Mouse (Mus musculus) midbrain, postnatal 0 days (tissue): ENCODE results near the gene Elf3. TPM values are rescaled to one million over a fixed set of nuclear protein-coding genes. Genes with fewer than 3 reads are reported as not detected.

Experiments used
- ATAC-seq: fragments of 200-750 bp; cut with Nextera tagmentation; 2 replicates; pipeline ENCODE4 v1.8.0; 2017; ENCODE audit warnings: moderate number of reproducible peaks, mild to moderate bottlenecking, moderate TSS enrichment, moderate library complexity; ENCODE audit not compliant: low FRiP score
- DNase-seq: peaks from one replicate; pipeline ENCODE4 v3.0.0-alpha.2; 2015; ENCODE audit warnings: low spot score
- H3K27ac ChIP-seq: fragments of 300-500 bp; sonication (generic); 2 replicates; pipeline ENCODE4 v1.5.1; 2014; ENCODE audit warnings: low read depth, mild to moderate bottlenecking, low read length, mixed read lengths
- H3K27me3 ChIP-seq: fragments of 300-500 bp; sonication (generic); 2 replicates; pipeline ENCODE4 v1.6.1; 2014; ENCODE audit warnings: low read length, control low read depth, mixed read lengths; ENCODE audit not compliant: insufficient read depth
- H3K36me3 ChIP-seq: fragments of 300-500 bp; sonication (generic); 2 replicates; pipeline ENCODE4 v1.6.1; 2014; ENCODE audit warnings: low read length, control low read depth, mixed read lengths; ENCODE audit not compliant: insufficient read depth
- H3K4me1 ChIP-seq: fragments of 300-500 bp; sonication (generic); 2 replicates; pipeline ENCODE4 v1.6.1; 2014; ENCODE audit warnings: mild to moderate bottlenecking, control low read depth, antibody characterized with exemption, low read length, mixed read lengths; ENCODE audit not compliant: insufficient read depth
- H3K4me2 ChIP-seq: fragments of 300-500 bp; sonication (generic); 2 replicates; pipeline ENCODE4 v1.6.1; 2014; ENCODE audit warnings: low read depth, mild to moderate bottlenecking, low read length, mixed read lengths; ENCODE audit not compliant: poor library complexity, severe bottlenecking
- H3K4me3 ChIP-seq: fragments of 300-500 bp; sonication (generic); 2 replicates; pipeline ENCODE4 v1.5.1; 2014; ENCODE audit warnings: low read depth, mild to moderate bottlenecking, low read length, moderate library complexity
- H3K9ac ChIP-seq: fragments of 300-500 bp; sonication (generic); replicated peaks from 2 replicates; pipeline ENCODE4 v1.6.1; 2014; ENCODE audit warnings: mild to moderate bottlenecking, low read length, moderate library complexity, mixed read lengths; ENCODE audit not compliant: poor library complexity, severe bottlenecking
- H3K9me3 ChIP-seq: fragments of 300-500 bp; sonication (generic); 2 replicates; pipeline ENCODE4 v1.6.1; 2016; ENCODE audit warnings: low read length, control low read depth
- CTCF ChIP-seq: IDR thresholded peaks from 2 replicates; pipeline ENCODE4 v1.5.1; 2016; ENCODE audit warnings: antibody characterized with exemption, mild to moderate bottlenecking
- WGBS: fragments of 180-500 bp; shearing (Covaris S2); extraction: QIAGEN DNeasy Blood & Tissue Kit; methylation state at CpG from one replicate; pipeline ENCODE4 v1.1.7; 2014; 5-methylcytosine and 5-hydroxymethylcytosine counted together
- polyA plus RNA-seq: library from polyadenylated mRNA; unstranded; fragments of >200 nt; fragmentation: Nextera tagmentation; extraction: Ambion mirVana; gene quantifications from 2 replicates; pipeline ENCODE4 v1.2.1, GENCODE M21; 2015
- total RNA-seq: library from RNA; depleted of rRNA; stranded (reverse); fragments of >200 nt; gene quantifications from 2 replicates; pipeline ENCODE4 v1.2.3, GENCODE M21; 2014

The Elf3 gene
- total and polyA plus RNA-seq, 2 experiments from 2014 or later: 0.60 to 0.77 TPM

DNA sequence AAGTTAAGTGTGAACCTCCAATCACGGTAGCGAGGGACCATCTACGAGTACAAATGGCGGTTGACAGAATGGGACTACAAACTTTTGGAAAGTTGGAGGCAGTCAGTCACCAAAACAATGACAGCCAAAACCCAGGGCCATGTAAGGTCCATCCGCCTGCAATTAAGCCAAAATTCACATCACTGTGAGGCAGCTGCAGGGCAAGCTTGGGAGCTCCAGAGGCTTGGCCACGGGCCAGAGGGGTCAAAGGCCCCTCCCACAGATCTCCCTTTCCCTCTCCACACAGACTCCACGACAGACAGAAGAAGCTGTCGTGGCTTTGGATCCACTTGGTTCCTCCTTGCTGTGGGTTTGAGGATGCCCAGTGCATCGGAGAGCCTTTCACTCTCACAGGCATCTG is 4.9 kb upstream of the Elf3 start:
- DNase-seq: no peak
- no peak overlapping the region for H3K4me2 ChIP-seq
- TF ChIP-seq CTCF: no peak
- H3K27ac ChIP-seq: no peak overlapping the region
- peaks cover 48% of the 10 kb centered on the region for H3K36me3 ChIP-seq
- ATAC-seq: no peak
- H3K9ac ChIP-seq: no peak overlapping the region
- no peaks in the 10 kb centered on the region for H3K9me3 ChIP-seq
- H3K4me3 ChIP-seq: no peak overlapping the region
- H3K4me1 ChIP-seq: no peaks in the 10 kb centered on the region
- no peaks in the 10 kb centered on the region for H3K27me3 ChIP-seq
- WGBS: 88% methylated on average over 9 of the region's 9 CpGs

DNA sequence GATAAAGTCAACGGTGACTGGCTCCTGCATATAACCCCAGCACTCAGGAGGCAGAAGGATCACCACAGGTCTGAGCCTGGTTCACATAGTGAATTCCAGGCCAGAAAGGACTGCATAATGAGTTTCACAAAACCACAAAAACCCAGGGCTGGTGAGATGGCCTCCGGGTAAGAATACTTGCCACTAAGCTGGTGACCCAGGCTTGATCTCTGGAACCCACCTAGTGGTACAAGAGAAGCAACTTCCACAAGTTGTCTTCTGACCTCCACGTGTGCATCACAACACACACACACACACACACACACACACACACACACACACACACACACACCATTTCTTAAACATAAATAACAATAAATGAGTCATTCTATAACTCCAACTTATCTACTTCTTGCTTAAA is 4.0 kb upstream of the Elf3 start:
- ATAC-seq (no peak), DNase-seq (no peak)
- Histone ChIP-seq H3K9ac (no peak overlapping the region), H3K4me1 (no peaks in the 10 kb centered on the region), H3K4me2 (no peak overlapping the region), H3K36me3 (peaks cover 42% of the 10 kb centered on the region), H3K27me3 (no peaks in the 10 kb centered on the region), H3K4me3 (no peak overlapping the region), H3K9me3 (no peaks in the 10 kb centered on the region), H3K27ac (no peak overlapping the region)
- WGBS: 87% methylated on average over 3 of the region's 3 CpGs
- TF ChIP-seq CTCF: 0 out of 2 replicates have a peak, but pooled peaks have one; percentile 19

DNA sequence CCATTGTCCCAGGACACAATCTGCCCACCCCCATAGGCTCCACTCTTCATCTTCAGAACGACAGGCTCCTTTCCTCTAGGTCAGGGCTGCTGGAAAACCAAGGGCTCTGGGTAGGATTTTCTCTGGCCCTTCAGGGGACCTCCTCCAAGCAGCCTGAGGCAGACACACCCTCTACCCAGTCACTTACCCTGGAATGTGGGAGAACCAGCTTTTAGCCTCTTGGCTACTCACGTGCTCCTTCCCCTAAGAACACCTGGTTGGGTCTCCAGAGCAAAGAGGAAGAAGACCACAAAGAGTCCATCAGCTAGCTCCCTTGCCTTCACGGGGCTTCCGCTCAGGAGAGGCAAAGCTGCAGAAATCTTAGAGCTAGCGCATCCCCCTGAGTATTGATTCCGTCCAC is 2.6 kb upstream of the Elf3 start:
- no peak for TF ChIP-seq CTCF
- Histone ChIP-seq H3K9ac (no peak overlapping the region), H3K4me1 (no peaks in the 10 kb centered on the region), H3K4me3 (no peak overlapping the region), H3K9me3 (no peaks in the 10 kb centered on the region), H3K36me3 (peaks cover 31% of the 10 kb centered on the region), H3K27me3 (no peaks in the 10 kb centered on the region), H3K27ac (no peak overlapping the region), H3K4me2 (no peak overlapping the region)
- ATAC-seq (no peak), DNase-seq (no peak)
- 75% methylated on average over 6 of the region's 6 CpGs for WGBS

DNA sequence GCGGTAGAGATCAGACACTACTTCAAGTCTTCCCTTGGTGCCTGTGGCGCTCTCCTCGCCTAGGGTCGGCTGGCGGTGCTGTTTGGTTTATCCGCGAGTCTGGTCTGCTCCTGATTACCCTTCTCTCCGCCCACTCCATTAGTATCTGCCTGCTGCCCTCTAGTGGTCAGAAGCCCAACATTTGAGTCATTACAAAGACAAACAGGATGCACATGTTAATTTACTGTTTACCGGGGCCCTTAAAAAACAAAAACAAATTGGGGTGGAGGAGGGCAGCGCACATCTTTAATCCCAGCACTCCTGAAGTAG is 714 bp upstream of the Elf3 start:
- H3K27me3 ChIP-seq: no peaks in the 10 kb centered on the region
- no peak overlapping the region for H3K4me3 ChIP-seq
- peak overlapping the region; percentile 43 for H3K4me2 ChIP-seq
- ATAC-seq (peak; percentile 76), DNase-seq (peak; percentile 92)
- no peaks in the 10 kb centered on the region for H3K9me3 ChIP-seq
- WGBS: 1% methylated on average over 10 of the region's 10 CpGs
- H3K36me3 ChIP-seq: peaks cover 19% of the 10 kb centered on the region
- no peaks in the 10 kb centered on the region for H3K4me1 ChIP-seq
- peak; percentile 90 for TF ChIP-seq CTCF
- no peak overlapping the region for H3K27ac ChIP-seq
- no peak overlapping the region for H3K9ac ChIP-seq

DNA sequence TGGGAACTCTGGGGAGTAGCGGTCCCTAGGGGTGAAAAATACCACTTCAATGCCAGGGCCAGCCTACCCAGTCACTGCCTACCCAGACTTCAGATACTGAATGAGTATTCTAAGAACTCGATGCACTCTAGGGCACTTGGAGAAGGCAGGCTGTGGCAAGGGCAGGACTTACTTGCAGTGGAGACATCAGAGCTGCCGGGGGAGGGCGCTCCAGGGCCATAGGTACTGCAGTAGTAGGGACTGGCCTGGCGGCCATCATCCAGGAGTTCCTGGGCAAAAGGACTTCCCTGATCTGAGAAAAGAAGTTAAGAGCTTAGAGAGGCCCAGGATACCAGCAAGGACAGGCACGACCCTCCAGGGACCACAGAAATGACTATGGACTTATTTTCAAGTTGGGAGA is 2.1 kb downstream of the Elf3 start:
- no peak for DNase-seq
- no peak for TF ChIP-seq CTCF
- Histone ChIP-seq H3K4me2 (no peak overlapping the region), H3K27ac (no peak overlapping the region), H3K36me3 (no peaks in the 10 kb centered on the region), H3K9me3 (no peaks in the 10 kb centered on the region), H3K9ac (no peak overlapping the region), H3K4me1 (no peaks in the 10 kb centered on the region), H3K4me3 (no peak overlapping the region), H3K27me3 (no peaks in the 10 kb centered on the region)
- 78% methylated on average over 6 of the region's 6 CpGs for WGBS
- ATAC-seq: no peak

DNA sequence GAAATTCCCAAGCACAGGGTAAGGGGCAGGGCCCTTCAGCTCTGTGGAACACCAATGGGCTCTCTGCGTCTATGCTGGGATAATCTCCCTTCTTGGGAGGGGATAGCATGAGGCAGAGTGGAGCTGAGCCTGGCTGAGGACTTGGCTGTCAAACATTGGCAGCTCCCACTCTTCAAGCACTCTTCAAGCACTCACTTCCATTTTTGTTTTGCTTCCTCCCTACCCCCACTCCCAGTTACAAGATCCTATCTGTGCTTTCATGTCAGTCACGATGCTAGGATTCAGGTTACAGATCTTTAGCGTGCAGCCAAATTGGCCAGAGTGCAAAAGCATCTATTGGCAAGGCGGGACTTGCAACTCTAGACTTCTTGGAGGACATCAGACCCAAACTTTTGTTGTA is 5.5 kb downstream of the Elf3 start:
- H3K4me2 ChIP-seq: no peak overlapping the region
- H3K9ac ChIP-seq: no peak overlapping the region
- H3K4me1 ChIP-seq: no peaks in the 10 kb centered on the region
- DNase-seq: no peak
- H3K36me3 ChIP-seq: no peaks in the 10 kb centered on the region
- H3K27ac ChIP-seq: no peak overlapping the region
- no peak for TF ChIP-seq CTCF
- WGBS: 63% methylated on average over 4 of the region's 4 CpGs
- H3K4me3 ChIP-seq: no peak overlapping the region
- ATAC-seq: no peak
- no peaks in the 10 kb centered on the region for H3K9me3 ChIP-seq
- no peaks in the 10 kb centered on the region for H3K27me3 ChIP-seq

DNA sequence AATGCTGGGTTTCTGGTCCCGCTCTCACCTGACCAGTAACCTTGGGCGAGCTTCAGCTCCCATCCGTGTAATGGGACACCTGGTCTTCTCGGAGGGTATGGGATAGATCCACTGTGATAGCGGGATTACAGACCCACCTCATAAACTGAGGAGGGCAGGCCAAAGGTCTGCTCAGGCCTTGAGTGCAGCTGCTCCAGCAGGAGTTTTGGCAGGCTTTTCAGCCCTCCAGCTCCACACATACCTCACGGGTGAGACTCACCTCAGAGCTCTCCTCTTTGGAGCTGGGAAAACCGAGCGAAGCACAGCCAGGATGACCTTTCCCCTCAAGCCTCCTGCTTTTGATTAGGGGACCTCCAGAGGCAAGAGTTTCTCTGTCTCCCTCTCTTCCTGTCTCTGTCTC is 7.0 kb downstream of the Elf3 start:
- Histone ChIP-seq H3K36me3 (no peaks in the 10 kb centered on the region), H3K27ac (no peak overlapping the region), H3K27me3 (no peaks in the 10 kb centered on the region), H3K4me3 (no peak overlapping the region), H3K9ac (no peak overlapping the region), H3K4me2 (no peak overlapping the region), H3K4me1 (no peaks in the 10 kb centered on the region), H3K9me3 (no peaks in the 10 kb centered on the region)
- 88% methylated on average over 8 of the region's 8 CpGs for WGBS
- DNase-seq (no peak), ATAC-seq (no peak)
- TF ChIP-seq CTCF: no peak
